Mouse (Mus musculus) intestine, embryonic 15.5 days (tissue): ENCODE results near the gene Irgc1. TPM values are rescaled to one million over a fixed set of nuclear protein-coding genes. Genes with fewer than 3 reads are reported as not detected.

ENCODE experiments used
- ATAC-seq: fragments of 200-750 bp; cut with Nextera tagmentation; 2 replicates; pipeline ENCODE4 v1.8.0; 2017; ENCODE audit warnings: moderate TSS enrichment, moderate library complexity
- H3K27ac ChIP-seq: fragments of 300-500 bp; sonication (generic); 2 replicates; pipeline ENCODE4 v1.5.1; 2015; ENCODE audit warnings: mild to moderate bottlenecking, inconsistent platforms
- H3K27me3 ChIP-seq: fragments of 300-500 bp; sonication (generic); replicated peaks from 2 replicates; pipeline ENCODE4 v1.6.1; 2015; ENCODE audit warnings: inconsistent platforms
- H3K36me3 ChIP-seq: fragments of 300-500 bp; sonication (generic); 2 replicates; pipeline ENCODE4 v1.6.1; 2015; ENCODE audit warnings: inconsistent platforms
- H3K4me1 ChIP-seq: fragments of 300-500 bp; sonication (generic); replicated peaks from 2 replicates; pipeline ENCODE4 v1.6.1; 2015; ENCODE audit warnings: inconsistent platforms
- H3K4me2 ChIP-seq: fragments of 300-500 bp; sonication (generic); replicated peaks from 2 replicates; pipeline ENCODE4 v1.6.1; 2015; ENCODE audit warnings: mild to moderate bottlenecking, inconsistent platforms
- H3K4me3 ChIP-seq: fragments of 300-500 bp; sonication (generic); replicated peaks from 2 replicates; pipeline ENCODE4 v1.5.1; 2015; ENCODE audit warnings: inconsistent platforms
- H3K9ac ChIP-seq: fragments of 300-500 bp; sonication (generic); 2 replicates; pipeline ENCODE4 v1.6.1; 2015; ENCODE audit warnings: inconsistent platforms
- H3K9me3 ChIP-seq: fragments of 300-500 bp; sonication (generic); 2 replicates; pipeline ENCODE4 v1.6.1; 2016; ENCODE audit warnings: inconsistent platforms
- WGBS: fragments of 180-500 bp; shearing (Covaris S2); methylation state at CpG from one replicate; pipeline ENCODE4 v1.1.7; 2015; 5-methylcytosine and 5-hydroxymethylcytosine counted together
- polyA plus RNA-seq: library from polyadenylated mRNA; unstranded; fragments of >200 nt; fragmentation: Nextera tagmentation; extraction: Ambion mirVana; gene quantifications from 2 replicates; pipeline ENCODE4 v1.2.1, GENCODE M21; 2015

Gene Irgc1
- polyA plus RNA-seq, 1 experiment from 2014 or later, result not detected

DNA sequence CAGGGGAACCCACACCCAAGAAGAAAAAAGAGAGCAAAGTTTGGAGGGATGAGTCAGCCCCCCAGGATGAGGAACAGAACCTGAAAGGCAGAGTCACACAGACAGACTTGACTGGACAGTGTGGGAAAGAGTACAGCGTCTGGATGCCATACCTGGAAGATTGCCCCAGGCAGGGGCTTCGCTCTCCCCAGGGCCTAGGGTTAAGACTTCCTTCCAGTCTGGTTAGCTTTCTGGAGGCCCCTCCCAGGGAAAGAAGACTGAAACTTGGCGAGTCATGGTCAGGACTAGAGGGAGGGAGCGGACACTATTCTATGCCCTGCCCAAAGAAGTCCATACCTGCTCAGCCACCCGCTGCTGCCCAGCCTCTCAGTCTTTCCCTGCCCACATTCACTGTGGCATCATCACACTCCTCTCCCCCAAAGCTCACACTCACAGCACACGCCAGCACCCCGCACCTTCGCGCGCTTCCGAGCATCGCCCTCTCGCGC lies 28.9 kb upstream of the Irgc1 start:
- peak overlapping the region; percentile 61 for H3K4me3 ChIP-seq
- H3K4me1 ChIP-seq, result peaks cover 15% of the 10 kb centered on the region
- no peaks in the 10 kb centered on the region for H3K36me3 ChIP-seq
- no peak overlapping the region for H3K27ac ChIP-seq
- WGBS, result 15% methylated on average over 14 of the region's 14 CpGs
- H3K27me3 ChIP-seq, result peaks cover 21% of the 10 kb centered on the region; the same call in 1 of the 2 replicates
- peak; percentile 29; the same call in 1 of the 2 replicates for ATAC-seq
- no peaks in the 10 kb centered on the region for H3K9me3 ChIP-seq
- peak overlapping the region; percentile 97 for H3K4me2 ChIP-seq
- H3K9ac ChIP-seq, result peak overlapping the region; percentile 55

DNA sequence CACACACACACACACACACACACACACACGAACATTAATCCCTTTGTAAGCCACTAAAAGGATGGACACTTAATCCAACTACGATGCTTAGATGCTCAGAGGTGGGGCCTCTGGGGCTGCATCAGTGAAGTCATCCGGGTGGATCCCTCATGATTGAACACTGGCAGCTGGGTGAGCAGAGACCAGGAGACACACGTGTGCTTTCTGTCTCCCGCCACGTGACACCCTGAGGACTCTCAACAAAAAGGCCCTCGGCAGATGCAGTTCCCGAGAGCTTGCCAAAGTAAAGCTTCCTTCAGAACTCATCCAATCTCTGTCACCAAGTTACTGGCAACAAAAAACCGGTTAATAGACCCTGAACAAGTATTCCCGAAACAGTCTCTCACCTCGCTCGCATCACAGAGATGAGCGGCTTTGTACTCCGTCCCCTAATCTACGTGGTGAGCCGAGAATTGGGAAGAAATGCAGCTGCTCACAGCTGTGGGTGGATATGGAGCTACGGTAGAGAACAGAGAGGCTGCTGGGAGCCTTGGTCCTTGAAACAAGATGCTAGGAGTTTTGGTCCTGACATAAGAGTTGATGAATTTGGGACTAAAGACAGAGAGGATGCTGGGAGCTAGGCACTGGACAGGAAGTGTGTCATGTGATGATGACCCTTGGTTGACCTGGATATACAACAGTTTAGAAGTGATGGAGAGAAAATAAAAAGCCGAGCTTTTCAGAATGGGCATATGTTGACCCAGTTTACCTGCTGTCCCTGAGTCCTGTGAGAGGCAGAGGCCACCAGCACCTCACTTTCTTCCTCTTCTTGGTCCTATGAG lies 28.2 kb upstream of the Irgc1 start:
- 50% methylated on average over 18 of the region's 18 CpGs for WGBS
- ATAC-seq, result no peak
- H3K9me3 ChIP-seq, result no peaks in the 10 kb centered on the region
- H3K4me1 ChIP-seq, result peaks cover 15% of the 10 kb centered on the region
- peaks cover 21% of the 10 kb centered on the region; the same call in 1 of the 2 replicates for H3K27me3 ChIP-seq
- H3K4me3 ChIP-seq, result no peak overlapping the region
- no peaks in the 10 kb centered on the region for H3K36me3 ChIP-seq
- H3K27ac ChIP-seq, result no peak overlapping the region
- H3K9ac ChIP-seq, result no peak overlapping the region
- H3K4me2 ChIP-seq, result peak overlapping the region; percentile 97

DNA sequence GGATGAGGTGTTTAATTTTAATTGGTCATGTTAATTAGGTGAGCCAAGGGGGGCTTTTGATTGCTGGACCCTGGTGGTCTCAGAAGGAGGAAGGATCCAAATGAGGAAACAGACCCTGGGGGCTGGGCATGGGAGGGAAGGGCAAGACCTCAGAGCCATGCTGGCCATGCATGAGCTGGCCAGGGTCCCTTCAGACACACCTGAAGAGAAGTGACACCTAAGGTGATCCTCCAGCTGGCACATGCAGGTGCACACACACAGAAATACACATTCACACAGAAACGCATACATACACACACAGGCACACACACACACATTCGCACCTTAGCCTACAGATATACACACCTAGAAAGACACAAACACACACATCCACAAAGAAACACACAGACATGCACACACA lies 27.6 kb upstream of the Irgc1 start:
- no peaks in the 10 kb centered on the region for H3K9me3 ChIP-seq
- H3K27ac ChIP-seq, result no peak overlapping the region
- H3K4me2 ChIP-seq, result no peak overlapping the region
- ATAC-seq, result no peak
- peaks cover 15% of the 10 kb centered on the region for H3K4me1 ChIP-seq
- 93% methylated on average over 2 of the region's 2 CpGs for WGBS
- H3K36me3 ChIP-seq, result no peaks in the 10 kb centered on the region
- H3K9ac ChIP-seq, result no peak overlapping the region
- H3K4me3 ChIP-seq, result no peak overlapping the region
- H3K27me3 ChIP-seq, result peaks cover 21% of the 10 kb centered on the region; the same call in 1 of the 2 replicates

DNA sequence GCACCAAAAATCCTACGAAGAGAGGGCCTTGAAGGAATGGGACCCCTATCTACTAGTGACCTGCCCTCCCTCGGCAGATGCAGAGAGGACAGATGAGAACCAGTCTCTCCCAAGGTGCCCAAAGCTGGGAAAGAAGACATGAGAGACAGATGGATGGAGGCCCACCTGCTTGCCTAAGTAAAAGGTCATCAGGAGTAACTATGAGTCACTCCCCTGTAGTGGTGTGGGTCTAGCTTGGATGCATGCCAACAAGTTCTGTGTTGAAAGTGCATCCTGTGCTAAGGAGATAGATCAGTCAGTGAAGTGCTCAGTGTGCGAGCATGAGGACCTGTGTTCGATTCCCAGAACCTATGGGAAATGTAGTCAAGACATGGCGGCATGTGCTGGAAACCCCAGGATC lies 26.8 kb upstream of the Irgc1 start:
- Histone ChIP-seq H3K9ac (no peak overlapping the region), H3K4me1 (peaks cover 13% of the 10 kb centered on the region), H3K27ac (no peak overlapping the region), H3K4me2 (no peak overlapping the region), H3K36me3 (no peaks in the 10 kb centered on the region), H3K27me3 (peaks cover 18% of the 10 kb centered on the region; the same call in 1 of the 2 replicates), H3K9me3 (no peaks in the 10 kb centered on the region), H3K4me3 (no peak overlapping the region)
- no peak for ATAC-seq
- 87% methylated on average over 5 of the region's 5 CpGs for WGBS

DNA sequence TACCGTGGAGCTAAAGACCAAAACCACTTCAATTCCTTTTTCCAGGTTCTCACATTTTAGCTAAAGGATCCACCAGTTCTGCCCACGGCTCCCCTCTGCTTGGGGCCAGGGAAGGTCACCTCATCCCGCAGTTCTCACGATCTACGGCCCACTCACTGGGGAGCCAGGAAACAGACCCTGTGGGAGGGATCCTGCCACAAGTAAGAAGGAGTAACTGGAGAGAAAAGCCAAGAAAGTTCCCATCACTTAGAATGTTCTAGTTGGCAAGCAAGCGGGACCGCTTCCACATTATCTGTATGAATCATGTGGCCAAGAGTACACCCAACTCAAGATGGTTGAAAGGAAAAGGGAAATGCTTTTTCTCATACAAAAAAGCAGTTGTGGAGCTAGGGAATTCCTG lies 24.8 kb upstream of the Irgc1 start:
- Histone ChIP-seq H3K27me3 (peaks cover 10% of the 10 kb centered on the region; the same call in 1 of the 2 replicates), H3K4me1 (peaks cover 13% of the 10 kb centered on the region), H3K9ac (no peak overlapping the region), H3K27ac (no peak overlapping the region), H3K36me3 (peaks cover 3% of the 10 kb centered on the region; the same call in 1 of the 2 replicates), H3K4me3 (no peak overlapping the region), H3K4me2 (no peak overlapping the region), H3K9me3 (no peaks in the 10 kb centered on the region)
- no peak for ATAC-seq
- 86% methylated on average over 7 of the region's 7 CpGs for WGBS

DNA sequence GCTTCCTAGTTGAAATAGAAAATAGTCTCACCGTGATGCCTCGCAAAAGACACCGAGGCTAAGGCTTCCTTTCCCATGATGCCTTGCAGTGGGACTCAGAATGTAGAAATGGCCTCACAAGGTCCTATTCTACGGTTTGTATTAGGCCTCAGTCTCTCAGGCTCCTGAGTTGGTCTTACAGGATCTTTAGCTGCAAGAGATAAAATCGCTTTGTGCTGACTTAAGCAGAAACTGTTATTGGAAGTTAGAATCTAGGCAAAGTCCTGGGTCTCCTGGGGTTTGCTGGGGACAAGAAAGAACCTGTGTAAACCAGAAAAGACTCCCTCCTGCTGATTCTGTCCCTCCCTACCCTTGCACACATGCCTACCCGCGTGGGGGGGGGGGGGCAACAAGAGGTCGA lies 24.2 kb upstream of the Irgc1 start:
- Histone ChIP-seq H3K27me3 (peaks cover 7% of the 10 kb centered on the region; the same call in 1 of the 2 replicates), H3K4me3 (no peak overlapping the region), H3K27ac (no peak overlapping the region), H3K9ac (no peak overlapping the region), H3K36me3 (peaks cover 3% of the 10 kb centered on the region; the same call in 1 of the 2 replicates), H3K4me1 (peaks cover 10% of the 10 kb centered on the region), H3K9me3 (no peaks in the 10 kb centered on the region), H3K4me2 (no peak overlapping the region)
- 84% methylated on average over 8 of the region's 8 CpGs for WGBS
- ATAC-seq, result no peak

DNA sequence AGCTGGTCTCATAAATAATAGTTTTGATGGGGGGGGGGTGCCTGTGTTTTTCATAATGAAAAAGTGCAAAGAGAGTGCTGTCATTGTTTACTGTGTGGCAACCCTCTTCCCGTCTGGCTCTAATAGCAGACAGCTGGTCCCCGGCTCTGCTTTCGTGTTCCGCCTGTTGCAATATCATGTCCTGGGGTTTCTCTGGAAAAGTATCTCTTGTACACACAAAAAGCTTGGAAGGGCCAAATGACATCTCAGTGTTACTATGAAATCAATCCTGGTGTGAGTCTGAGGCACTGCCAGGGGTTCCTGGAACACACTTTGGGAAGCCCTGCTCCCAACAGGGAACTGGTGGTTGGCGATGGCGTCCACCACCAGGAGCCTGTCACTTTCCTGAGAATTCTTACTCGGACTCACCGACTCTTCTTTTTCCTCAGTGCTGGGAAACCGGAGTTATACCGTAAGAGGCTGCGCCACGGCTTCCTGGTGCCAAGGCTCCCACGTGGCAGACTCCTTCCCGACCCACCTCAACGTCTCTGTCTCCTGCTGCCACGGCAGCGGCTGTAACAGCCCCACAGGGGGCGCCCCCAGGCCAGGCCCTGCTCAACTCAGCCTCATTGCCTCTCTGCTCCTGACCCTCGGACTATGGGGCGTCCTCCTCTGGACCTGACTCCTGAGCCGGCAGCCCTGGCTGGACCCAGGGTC lies 22.9 kb upstream of the Irgc1 start:
- WGBS, result 43% methylated on average over 21 of the region's 21 CpGs
- no peak overlapping the region for H3K27ac ChIP-seq
- no peak for ATAC-seq

DNA sequence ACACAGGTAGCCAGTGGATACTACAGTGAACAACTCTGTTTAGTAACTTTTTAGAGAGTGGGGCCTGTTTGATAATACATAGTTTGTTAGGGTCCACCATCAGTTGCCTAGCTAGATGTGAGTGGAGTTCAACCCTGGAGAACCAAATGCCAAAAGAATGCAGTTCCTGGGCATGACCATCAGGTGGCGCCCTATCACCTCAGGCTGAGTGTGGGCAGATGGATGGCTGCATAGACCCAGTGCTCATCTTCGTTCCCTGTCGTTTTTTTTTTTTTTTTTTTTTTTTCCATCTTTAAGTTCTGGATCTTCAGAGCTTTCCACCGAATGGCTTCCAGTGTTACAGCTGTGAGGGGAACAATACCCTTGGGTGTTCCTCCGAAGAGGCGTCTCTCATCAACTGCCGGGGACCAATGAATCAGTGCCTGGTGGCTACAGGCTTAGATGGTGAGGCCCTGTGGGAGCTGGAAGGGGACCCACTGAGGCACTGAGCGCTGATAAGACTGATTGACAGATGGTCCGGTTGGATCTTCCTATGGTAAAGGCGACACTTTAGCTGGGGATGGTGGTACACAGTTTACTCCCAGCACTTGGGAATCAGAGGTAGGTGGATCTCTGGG lies 21.9 kb upstream of the Irgc1 start:
- no peaks in the 10 kb centered on the region for H3K27me3 ChIP-seq
- 57% methylated on average over 10 of the region's 10 CpGs for WGBS
- H3K9me3 ChIP-seq, result no peaks in the 10 kb centered on the region
- no peak overlapping the region for H3K4me3 ChIP-seq
- peak; percentile 31; the same call in 1 of the 2 replicates for ATAC-seq
- no peak overlapping the region for H3K9ac ChIP-seq
- no peak overlapping the region for H3K27ac ChIP-seq
- H3K36me3 ChIP-seq, result peaks cover 10% of the 10 kb centered on the region; the same call in 1 of the 2 replicates
- H3K4me2 ChIP-seq, result no peak overlapping the region
- no peaks in the 10 kb centered on the region for H3K4me1 ChIP-seq

More for the DNA sequence above, 22.9 kb upstream of the Irgc1 start:
- H3K4me3 ChIP-seq, result no peak overlapping the region
- H3K4me2 ChIP-seq, result no peak overlapping the region
- no peaks in the 10 kb centered on the region for H3K27me3 ChIP-seq
- no peaks in the 10 kb centered on the region for H3K9me3 ChIP-seq
- H3K4me1 ChIP-seq, result no peaks in the 10 kb centered on the region
- no peak overlapping the region for H3K9ac ChIP-seq
- H3K36me3 ChIP-seq, result peaks cover 7% of the 10 kb centered on the region; the same call in 1 of the 2 replicates

DNA sequence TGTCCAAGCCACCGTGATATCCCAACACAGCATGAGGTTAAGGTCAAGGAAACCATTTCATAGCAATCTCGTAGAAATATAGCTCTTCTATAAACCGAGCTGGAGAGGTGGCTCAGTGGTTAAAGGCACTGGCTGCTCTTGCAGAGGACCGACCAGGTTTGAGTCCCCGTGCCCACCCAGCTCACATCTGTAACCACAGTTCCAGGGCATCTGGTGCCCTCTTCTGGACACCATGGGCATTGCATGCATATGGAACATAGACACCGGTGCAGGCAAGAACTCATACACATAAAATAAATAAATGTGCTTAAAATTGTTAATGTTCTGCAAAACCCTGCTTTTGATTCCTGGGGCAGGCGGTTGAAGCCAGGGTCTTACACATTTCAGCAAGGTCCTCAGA lies 20.8 kb upstream of the Irgc1 start:
- Histone ChIP-seq H3K4me2 (no peak overlapping the region), H3K4me3 (no peak overlapping the region), H3K36me3 (peaks cover 10% of the 10 kb centered on the region; the same call in 1 of the 2 replicates), H3K9me3 (no peaks in the 10 kb centered on the region), H3K9ac (no peak overlapping the region), H3K4me1 (no peaks in the 10 kb centered on the region), H3K27me3 (no peaks in the 10 kb centered on the region), H3K27ac (no peak overlapping the region)
- no peak for ATAC-seq
- WGBS, result 78% methylated on average over 7 of the region's 7 CpGs

DNA sequence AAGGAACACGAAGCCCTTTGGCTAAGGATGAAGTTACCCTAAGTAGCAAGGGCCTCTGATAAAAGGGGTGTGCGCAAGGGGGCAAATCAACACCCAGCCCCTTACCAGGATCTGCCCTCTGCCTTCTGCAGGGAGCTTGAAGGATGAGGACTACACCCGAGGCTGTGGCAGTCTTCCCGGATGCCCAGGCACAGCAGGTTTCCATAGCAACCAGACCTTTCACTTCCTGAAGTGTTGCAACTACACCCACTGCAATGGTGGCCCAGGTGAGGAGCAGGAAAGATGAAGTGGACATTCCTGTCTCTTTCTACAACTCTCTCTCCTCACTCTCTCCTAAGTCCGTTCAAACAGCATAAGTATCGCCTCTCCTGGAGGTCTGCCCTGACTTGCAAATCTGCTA lies 20.3 kb upstream of the Irgc1 start:
- WGBS, result 84% methylated on average over 6 of the region's 6 CpGs

DNA sequence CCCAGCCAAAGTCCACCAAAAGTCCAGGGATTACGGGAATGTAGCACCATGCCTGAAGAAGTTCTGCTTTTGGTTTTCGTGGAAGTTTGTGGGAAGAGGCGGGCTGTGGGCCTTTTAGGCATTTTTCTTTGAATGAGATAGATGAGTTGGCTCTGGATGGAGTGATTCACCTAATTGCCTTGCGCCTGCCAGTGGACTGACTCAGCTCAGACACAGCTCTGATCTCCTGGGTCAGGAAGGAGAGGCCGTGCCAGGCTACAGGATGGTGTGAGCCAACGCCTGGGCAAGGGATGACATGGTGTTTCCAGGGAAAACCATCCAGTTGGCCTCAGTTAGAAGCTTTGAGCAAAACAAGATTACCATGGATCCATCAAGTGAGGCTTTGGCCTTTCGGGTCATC lies 18.3 kb upstream of the Irgc1 start:
- H3K4me2 ChIP-seq, result no peak overlapping the region
- no peak overlapping the region for H3K27ac ChIP-seq
- H3K4me3 ChIP-seq, result no peak overlapping the region
- no peak overlapping the region for H3K9ac ChIP-seq
- no peaks in the 10 kb centered on the region for H3K27me3 ChIP-seq
- WGBS, result 95% methylated on average over 7 of the region's 7 CpGs
- no peaks in the 10 kb centered on the region for H3K4me1 ChIP-seq
- peaks cover 10% of the 10 kb centered on the region; the same call in 1 of the 2 replicates for H3K36me3 ChIP-seq
- H3K9me3 ChIP-seq, result no peaks in the 10 kb centered on the region
- no peak for ATAC-seq

More for the DNA sequence above, 20.3 kb upstream of the Irgc1 start:
- Histone ChIP-seq H3K4me2 (no peak overlapping the region), H3K9me3 (no peaks in the 10 kb centered on the region), H3K4me3 (no peak overlapping the region), H3K27me3 (no peaks in the 10 kb centered on the region), H3K36me3 (peaks cover 10% of the 10 kb centered on the region; the same call in 1 of the 2 replicates), H3K27ac (no peak overlapping the region), H3K9ac (no peak overlapping the region), H3K4me1 (no peaks in the 10 kb centered on the region)
- no peak for ATAC-seq

DNA sequence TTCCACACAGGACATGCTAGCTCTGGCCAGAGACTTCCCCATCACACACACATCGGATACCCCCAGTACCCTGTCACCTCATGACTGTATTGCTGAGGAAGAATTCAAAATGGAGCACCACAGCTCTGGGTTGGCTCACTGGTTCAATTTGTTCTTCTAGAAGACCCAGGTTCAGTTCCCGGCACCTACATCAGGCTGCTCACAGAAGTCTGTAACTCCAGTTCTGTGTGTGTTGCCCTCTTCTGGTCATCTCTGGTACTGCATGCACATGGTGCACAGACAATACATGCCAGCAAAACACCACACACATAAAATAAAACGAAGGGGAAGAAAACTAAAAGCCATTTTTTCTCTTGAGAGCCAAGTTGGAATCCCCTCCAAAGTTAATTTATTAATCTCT lies 17.0 kb upstream of the Irgc1 start:
- peaks cover 10% of the 10 kb centered on the region; the same call in 1 of the 2 replicates for H3K36me3 ChIP-seq
- H3K27ac ChIP-seq, result no peak overlapping the region
- H3K4me2 ChIP-seq, result no peak overlapping the region
- no peaks in the 10 kb centered on the region for H3K4me1 ChIP-seq
- ATAC-seq, result no peak
- no peaks in the 10 kb centered on the region for H3K27me3 ChIP-seq
- no peaks in the 10 kb centered on the region for H3K9me3 ChIP-seq
- H3K4me3 ChIP-seq, result no peak overlapping the region
- no peak overlapping the region for H3K9ac ChIP-seq
- 86% methylated on average over 3 of the region's 3 CpGs for WGBS
